Comparison of ENCODE assay signal across 20 mouse cellular contexts in the genomic region with DNA sequence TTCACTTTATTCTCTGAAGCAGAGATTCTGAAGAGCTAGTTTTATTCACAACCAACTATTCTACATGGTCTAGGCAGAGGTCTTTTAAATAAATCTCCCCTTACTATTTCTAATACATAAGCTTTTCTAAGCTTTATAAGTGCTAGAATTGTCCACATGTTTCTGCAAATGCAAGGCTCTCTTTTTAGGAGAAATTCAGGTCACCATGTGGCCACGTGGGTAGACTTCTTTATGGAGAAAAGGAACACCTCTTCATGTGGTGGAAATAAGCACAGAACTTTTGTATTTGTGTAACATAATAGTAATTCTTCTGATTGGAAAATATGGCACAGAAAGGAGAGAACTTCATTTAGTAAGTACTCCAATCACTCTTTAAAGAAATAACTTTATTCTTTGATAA.
"Had no signal": no experiment of that assay in that cellular context is flagged by ENCODE, and none has a peak within 500 bp of the region (broad histone marks: within the 10 kb centered on the region; RNA-seq: fewer than 3 reads in every experiment).

No protein-coding gene starts in this region.

- DNase-seq: cerebellum, adult 8-10 months; cerebellum, adult 9-10 months; cerebellum, adult 9-11 months; cerebellum, postnatal 14 days; cerebellum, postnatal 25 days; cerebellum, postnatal 36 days; embryo, embryonic 11 days; forebrain, postnatal 0 days; gastrocnemius, adult 2 months; gastrocnemius, postnatal 10 days; gastrocnemius, postnatal 14 days; gastrocnemius, postnatal 25 days; gastrocnemius, postnatal 36 days; heart, adult 11 months; heart, adult 18-20 months; heart, adult 2 months had no signal

- ATAC-seq: forebrain, embryonic 13.5 days; forebrain, embryonic 14.5 days; forebrain, embryonic 15.5 days; forebrain, embryonic 16.5 days; forebrain, postnatal 0 days had no signal
